Mouse (Mus musculus) myocyte (in vitro differentiated cells): ENCODE measurements around the gene Pold1.

Experiments
- E2F4 ChIP-seq: IDR thresholded peaks from one replicate; pipeline ENCODE4 v1.6.1; 2011; ENCODE audit warnings: mild to moderate bottlenecking, control low read depth, moderate library complexity; ENCODE audit not compliant: insufficient read depth
- MAX ChIP-seq: IDR thresholded peaks from one replicate; pipeline ENCODE4 v1.6.1; 2011; ENCODE audit warnings: low read depth, mild to moderate bottlenecking, control low read depth
- POLR2A ChIP-seq: IDR thresholded peaks from one replicate; pipeline ENCODE4 v1.6.1; 2011; ENCODE audit warnings: low read depth, mild to moderate bottlenecking, control low read depth, moderate library complexity; ENCODE audit not compliant: insufficient read length
- SRF ChIP-seq: IDR thresholded peaks from one replicate; pipeline ENCODE4 v1.6.1; 2011; ENCODE audit warnings: low read depth; ENCODE audit not compliant: control insufficient read depth, insufficient read length
- TCF12 ChIP-seq: IDR thresholded peaks from one replicate; pipeline ENCODE4 v1.6.1; 2011; ENCODE audit warnings: mild to moderate bottlenecking, control low read depth; ENCODE audit not compliant: poor library complexity, insufficient read depth, severe bottlenecking
- USF1 ChIP-seq: IDR thresholded peaks from one replicate; pipeline ENCODE4 v1.6.1; 2011; ENCODE audit warnings: low read depth, mild to moderate bottlenecking, control low read depth, moderate library complexity

DNA sequence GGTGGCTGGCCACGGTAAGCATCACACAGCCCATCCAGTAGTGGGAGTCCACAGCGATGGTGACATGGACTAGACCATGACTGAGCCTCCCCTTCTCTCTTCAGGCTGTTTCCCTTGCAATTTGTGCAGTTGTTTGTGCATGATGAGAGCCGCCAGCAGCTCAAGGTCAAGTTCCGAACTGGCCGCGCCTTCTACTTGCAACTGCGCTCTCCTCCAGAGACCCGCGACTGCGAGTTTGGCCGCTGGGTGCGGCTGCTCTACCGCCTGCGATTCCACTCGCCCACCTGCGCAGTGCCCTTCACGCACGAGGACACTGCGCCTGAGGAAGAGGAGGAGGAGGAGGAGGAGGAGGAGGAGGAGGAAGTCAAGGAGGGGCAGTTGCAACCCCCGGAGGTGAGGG is 48.6 kb downstream of the Pold1 start:
- TF ChIP-seq POLR2A (no peak), USF1 (no peak), E2F4 (no peak), MAX (no peak), TCF12 (no peak), SRF (no peak)
